Mouse (Mus musculus) limb, embryonic 10.5 days (tissue): ENCODE measurements around the gene AA467197. TPM values are rescaled to one million over a fixed set of nuclear protein-coding genes. Genes with fewer than 3 reads are reported as not detected.

Experiments
- DNase-seq: peaks from one replicate; pipeline ENCODE4 v3.0.0-alpha.2; 2017; ENCODE audit warnings: low spot score
- H3K27ac ChIP-seq: fragments of 300-500 bp; sonication (generic); 2 replicates; pipeline ENCODE4 v1.5.1; 2016; ENCODE audit warnings: mild to moderate bottlenecking
- H3K27me3 ChIP-seq: fragments of 300-500 bp; sonication (generic); 2 replicates; pipeline ENCODE4 v1.6.1; 2016; ENCODE audit warnings: low read depth, mild to moderate bottlenecking; ENCODE audit not compliant: poor library complexity, severe bottlenecking
- H3K36me3 ChIP-seq: fragments of 300-500 bp; sonication (generic); 2 replicates; pipeline ENCODE4 v1.6.1; 2016; ENCODE audit warnings: mild to moderate bottlenecking, moderate library complexity
- H3K4me1 ChIP-seq: fragments of 300-500 bp; sonication (generic); 2 replicates; pipeline ENCODE4 v1.6.1; 2016
- H3K4me3 ChIP-seq: fragments of 300-500 bp; sonication (generic); 2 replicates; pipeline ENCODE4 v1.5.1; 2016; ENCODE audit warnings: mild to moderate bottlenecking, moderate library complexity
- H3K9me3 ChIP-seq: fragments of 300-500 bp; sonication (generic); replicated peaks from 2 replicates; pipeline ENCODE4 v1.6.1; 2016; ENCODE audit warnings: mild to moderate bottlenecking
- WGBS: fragments of 180-500 bp; shearing (Covaris S2); methylation state at CpG from one replicate; pipeline ENCODE4 v1.1.7; 2016; 5-methylcytosine and 5-hydroxymethylcytosine counted together
- polyA plus RNA-seq: library from polyadenylated mRNA; unstranded; fragments of >200 nt; fragmentation: Nextera tagmentation; extraction: Ambion mirVana; gene quantifications from 2 replicates; pipeline ENCODE4 v1.2.1, GENCODE M21; 2016

AA467197 gene
- polyA plus RNA-seq, 1 experiment from 2014 or later = 0.25 TPM

DNA sequence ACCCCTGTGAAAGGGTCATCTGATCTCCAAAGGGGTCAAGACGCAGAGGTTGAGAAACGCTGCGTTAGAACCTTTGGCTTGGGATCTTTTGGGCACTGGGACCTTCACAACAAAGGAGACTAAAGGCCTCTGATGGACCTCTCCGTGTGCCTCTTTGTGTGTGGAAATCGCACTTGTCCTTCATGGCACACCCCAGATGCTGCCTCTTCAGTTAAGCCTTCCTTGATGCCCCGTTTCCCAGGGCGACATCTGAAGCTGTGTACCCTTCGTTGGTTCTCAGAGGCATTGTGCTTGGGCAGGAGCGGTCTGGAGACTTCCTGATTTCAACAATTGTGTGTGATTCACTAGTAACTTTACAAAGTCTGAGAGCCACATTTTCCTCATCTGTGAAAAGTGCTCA lies 20.0 kb downstream of the AA467197 start:
- H3K27me3 ChIP-seq = no peaks in the 10 kb centered on the region
- no peak overlapping the region for H3K27ac ChIP-seq
- WGBS = 88% methylated on average over 9 of the region's 9 CpGs
- no peak overlapping the region for H3K4me3 ChIP-seq
- H3K36me3 ChIP-seq = no peaks in the 10 kb centered on the region
- H3K4me1 ChIP-seq = peaks cover 3% of the 10 kb centered on the region; the same call in 1 of the 2 replicates
- no peak for DNase-seq
- no peaks in the 10 kb centered on the region for H3K9me3 ChIP-seq

DNA sequence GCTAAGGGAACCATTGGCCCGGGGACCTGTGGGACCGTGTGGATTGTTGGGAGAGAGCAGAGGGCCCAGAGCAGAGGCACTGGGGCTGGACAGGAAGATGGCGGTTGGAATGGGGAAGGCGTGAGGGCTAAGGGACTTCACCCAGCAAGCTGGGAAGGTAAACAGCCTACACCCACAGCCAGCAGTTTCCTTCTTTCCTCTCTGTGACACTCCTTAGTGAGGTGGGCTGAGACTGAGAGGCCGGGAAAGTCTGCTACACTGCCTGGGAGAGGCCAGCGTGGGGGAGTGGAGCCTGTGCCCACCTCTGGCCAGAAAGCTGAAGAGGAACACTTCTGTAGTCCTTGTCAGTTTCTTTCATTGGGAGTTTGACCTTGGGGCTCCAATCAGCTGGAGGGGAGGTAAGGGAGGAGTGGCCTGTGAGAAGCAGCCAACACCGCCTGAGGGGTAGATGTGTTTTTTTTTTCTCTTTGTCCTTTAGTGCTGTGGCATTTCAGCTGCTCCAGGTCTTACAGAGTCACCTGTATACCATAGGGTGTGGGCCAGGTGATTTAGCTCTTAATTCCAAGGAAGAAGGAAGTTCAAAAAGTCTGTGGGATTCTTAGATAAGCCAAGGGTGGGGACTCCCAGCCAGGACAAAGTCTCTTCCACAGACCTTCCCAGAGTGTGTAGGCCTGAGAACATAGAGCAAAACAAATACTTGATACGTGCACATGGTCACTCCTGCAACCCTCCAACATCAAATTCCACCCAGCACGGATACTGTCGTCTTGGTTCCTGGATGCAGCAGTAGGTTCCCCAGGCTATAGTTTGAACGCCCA lies 21.1 kb downstream of the AA467197 start:
- WGBS = 91% methylated on average over 11 of the region's 11 CpGs
- Histone ChIP-seq H3K27me3 (no peaks in the 10 kb centered on the region), H3K4me3 (no peak overlapping the region), H3K4me1 (no peaks in the 10 kb centered on the region), H3K27ac (no peak overlapping the region), H3K9me3 (no peaks in the 10 kb centered on the region), H3K36me3 (no peaks in the 10 kb centered on the region)
- DNase-seq = no peak

DNA sequence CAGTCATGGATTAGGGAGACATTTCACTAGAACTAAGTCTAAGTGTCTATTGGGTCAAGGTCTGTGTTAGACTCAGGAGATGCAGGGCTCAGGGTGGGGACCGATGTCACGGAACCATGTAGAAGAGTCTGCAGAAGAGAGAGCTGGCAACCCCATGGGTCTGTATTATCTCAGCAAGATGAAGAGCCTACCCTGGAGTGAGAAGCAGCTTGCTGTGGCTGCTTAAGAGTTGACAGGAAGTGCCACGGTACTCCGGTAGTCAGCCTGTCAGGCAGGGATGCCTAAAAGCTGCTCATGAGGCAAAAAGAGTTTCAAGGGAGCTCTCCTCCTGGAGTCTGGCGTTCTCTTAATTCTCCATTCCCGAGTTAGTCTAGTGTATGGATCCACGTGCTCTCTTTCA lies 23.0 kb downstream of the AA467197 start:
- Histone ChIP-seq H3K4me1 (no peaks in the 10 kb centered on the region), H3K4me3 (no peak overlapping the region)

DNA sequence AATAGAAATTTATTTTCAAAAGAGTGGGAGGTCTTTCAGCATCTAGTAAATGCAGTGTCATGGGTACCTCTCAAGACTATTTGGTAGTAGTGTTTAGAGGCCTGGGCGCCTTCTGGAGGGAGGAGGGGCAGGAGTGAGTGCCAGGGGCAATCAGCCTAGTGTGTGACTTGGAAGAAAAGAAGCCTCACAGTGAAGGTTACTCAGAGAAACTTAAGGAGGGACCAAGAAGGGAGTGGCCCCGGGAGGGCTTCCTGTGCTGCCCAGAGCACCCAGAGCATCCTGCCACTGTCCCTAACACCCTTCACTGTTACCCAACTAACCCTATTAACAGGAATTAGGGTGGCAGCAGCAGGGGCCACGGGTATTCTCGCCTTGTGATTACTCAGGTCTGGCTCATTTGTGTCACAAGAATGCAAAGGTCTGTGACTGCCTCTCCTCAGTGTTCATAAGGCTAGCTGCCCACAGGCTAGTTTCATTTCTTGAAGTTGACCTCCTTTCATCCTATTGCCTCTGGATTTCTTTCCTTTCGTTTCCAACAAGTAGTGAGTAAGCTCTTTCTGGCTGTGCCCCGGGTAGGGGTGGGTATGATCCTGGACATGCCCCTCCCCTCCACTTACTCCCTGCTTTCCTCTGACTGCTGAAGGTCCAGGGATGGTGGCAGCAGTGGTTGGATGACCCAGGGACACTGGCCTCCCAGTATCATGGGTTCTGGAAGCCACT lies 28.6 kb downstream of the AA467197 start:
- H3K27ac ChIP-seq = no peak overlapping the region
- no peak overlapping the region for H3K4me3 ChIP-seq
- 61% methylated on average over 6 of the region's 6 CpGs for WGBS
- H3K9me3 ChIP-seq = no peaks in the 10 kb centered on the region
- no peaks in the 10 kb centered on the region for H3K4me1 ChIP-seq
- no peak for DNase-seq
- no peaks in the 10 kb centered on the region for H3K27me3 ChIP-seq
- no peaks in the 10 kb centered on the region for H3K36me3 ChIP-seq

More for the DNA sequence above, 23.0 kb downstream of the AA467197 start:
- no peak for DNase-seq
- H3K27ac ChIP-seq = no peak overlapping the region
- no peaks in the 10 kb centered on the region for H3K36me3 ChIP-seq
- 90% methylated on average over 7 of the region's 7 CpGs for WGBS
- no peaks in the 10 kb centered on the region for H3K27me3 ChIP-seq
- H3K9me3 ChIP-seq = no peaks in the 10 kb centered on the region

DNA sequence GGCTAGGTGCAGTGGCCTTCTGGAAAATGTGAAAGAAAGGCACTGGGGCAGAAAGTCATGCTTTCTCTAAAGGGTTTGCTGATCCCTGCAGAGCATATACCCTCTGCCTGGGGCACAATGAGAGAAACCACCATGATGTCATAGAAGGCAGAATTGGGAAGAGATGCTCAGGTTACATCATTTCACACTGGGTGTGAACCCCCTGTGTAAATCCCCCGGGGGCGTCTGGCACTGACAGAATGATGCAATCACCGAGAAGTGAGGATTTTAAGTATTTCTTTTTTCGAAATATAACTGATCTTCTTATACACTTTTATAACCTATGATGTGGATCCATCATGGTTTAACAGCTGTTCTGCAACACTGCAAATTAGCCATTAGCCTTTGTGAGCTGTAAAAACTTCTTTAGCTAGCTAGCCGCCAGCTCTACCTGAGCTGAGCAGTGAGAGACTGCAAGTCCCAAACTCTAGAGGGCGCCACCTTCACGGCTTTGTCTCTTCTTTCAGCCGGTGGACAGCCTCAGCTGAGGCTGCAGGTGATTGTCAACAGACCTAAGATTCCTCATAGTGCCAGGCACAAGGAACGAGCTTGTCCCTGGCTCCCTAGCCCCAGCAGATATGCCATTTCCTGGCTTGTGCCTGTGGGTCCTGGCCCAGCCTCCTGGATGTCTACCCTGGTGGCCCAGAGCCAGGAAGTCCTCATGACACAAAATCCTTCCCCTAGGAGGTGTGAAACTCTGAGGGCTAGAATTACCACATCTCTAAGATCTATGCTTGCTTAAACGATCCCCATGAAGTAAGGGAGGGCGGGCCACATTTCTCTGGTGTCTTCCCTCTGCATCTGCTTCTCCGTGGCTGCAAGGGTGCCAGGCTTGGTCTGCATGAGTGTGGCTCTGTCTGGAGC lies 29.4 kb downstream of the AA467197 start:
- H3K36me3 ChIP-seq = no peaks in the 10 kb centered on the region
- H3K4me3 ChIP-seq = no peak overlapping the region
- H3K27ac ChIP-seq = no peak overlapping the region
- WGBS = 42% methylated on average over 12 of the region's 12 CpGs
- peak; percentile 63 for DNase-seq
- no peaks in the 10 kb centered on the region for H3K9me3 ChIP-seq
- no peaks in the 10 kb centered on the region for H3K27me3 ChIP-seq
- no peaks in the 10 kb centered on the region for H3K4me1 ChIP-seq

DNA sequence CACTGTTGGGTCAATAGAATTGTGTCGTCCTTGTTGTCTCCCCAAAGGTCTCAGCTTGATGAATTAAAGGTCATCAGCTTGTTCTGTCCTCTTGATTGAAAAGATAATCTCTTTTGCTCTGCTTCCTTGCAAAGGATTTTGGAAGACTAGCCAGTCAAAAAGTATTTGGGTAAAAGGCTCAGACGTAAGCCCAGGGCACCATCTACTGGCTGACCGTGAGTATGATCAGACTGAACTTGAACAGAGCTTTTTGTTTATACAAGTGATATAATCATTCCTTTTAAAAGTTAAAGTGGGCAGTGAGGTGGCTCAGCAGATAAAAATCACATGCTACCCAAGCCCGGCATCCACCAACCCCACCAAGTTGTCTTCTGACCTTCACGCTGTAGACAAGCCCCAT lies 31.1 kb downstream of the AA467197 start:
- H3K27ac ChIP-seq = no peak overlapping the region
- no peak for DNase-seq
- no peak overlapping the region for H3K4me3 ChIP-seq
- no peaks in the 10 kb centered on the region for H3K9me3 ChIP-seq
- H3K36me3 ChIP-seq = no peaks in the 10 kb centered on the region
- WGBS = 68% methylated on average over 5 of the region's 5 CpGs
- no peaks in the 10 kb centered on the region for H3K27me3 ChIP-seq
- H3K4me1 ChIP-seq = no peaks in the 10 kb centered on the region

DNA sequence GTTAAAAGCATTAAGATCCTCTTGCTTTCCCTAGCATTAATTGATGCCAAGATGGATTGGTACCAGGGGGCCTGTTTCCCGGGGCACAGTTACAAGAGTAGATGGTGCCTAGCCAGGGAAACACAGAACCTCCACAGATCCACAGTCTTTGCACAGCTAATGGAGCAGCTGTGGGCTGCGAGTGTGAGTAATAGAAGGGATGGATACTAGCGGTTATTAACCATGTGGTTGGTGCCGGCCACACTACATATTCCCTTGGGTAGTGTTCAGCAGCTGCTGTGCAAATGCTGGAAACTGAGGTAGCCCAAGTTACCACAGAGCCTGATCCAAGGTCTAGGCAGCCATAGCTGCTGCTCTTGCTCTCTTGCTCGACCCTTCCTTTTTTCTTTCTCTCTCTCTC lies 34.9 kb downstream of the AA467197 start:
- WGBS = 75% methylated on average over 5 of the region's 5 CpGs
- H3K36me3 ChIP-seq = no peaks in the 10 kb centered on the region
- no peaks in the 10 kb centered on the region for H3K27me3 ChIP-seq
- H3K27ac ChIP-seq = no peak overlapping the region
- no peaks in the 10 kb centered on the region for H3K9me3 ChIP-seq
- H3K4me1 ChIP-seq = no peaks in the 10 kb centered on the region
- H3K4me3 ChIP-seq = no peak overlapping the region
- no peak for DNase-seq

DNA sequence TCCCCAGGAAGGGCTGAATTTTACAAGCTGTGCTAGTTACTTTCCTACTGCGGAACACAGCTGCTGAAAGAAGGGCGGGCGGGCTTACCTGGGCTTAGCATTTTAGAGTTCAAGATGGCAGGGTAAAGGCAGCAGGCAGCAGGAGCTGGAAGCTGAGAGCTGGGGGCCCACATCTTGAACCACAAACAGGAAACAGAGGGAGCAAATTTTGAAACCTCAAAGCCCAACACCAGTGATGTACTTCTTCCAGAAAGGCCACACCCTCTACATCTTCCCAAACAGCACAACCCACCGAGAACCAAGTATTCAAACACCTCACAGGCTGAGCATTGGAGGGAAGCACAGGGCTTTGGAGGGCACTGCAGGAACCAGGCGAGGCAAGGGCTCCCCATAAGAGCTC lies 36.1 kb downstream of the AA467197 start:
- Histone ChIP-seq H3K36me3 (no peaks in the 10 kb centered on the region), H3K27me3 (no peaks in the 10 kb centered on the region), H3K4me3 (no peak overlapping the region), H3K9me3 (no peaks in the 10 kb centered on the region), H3K27ac (no peak overlapping the region), H3K4me1 (no peaks in the 10 kb centered on the region)
- no peak for DNase-seq
- WGBS = 78% methylated on average over 5 of the region's 5 CpGs

DNA sequence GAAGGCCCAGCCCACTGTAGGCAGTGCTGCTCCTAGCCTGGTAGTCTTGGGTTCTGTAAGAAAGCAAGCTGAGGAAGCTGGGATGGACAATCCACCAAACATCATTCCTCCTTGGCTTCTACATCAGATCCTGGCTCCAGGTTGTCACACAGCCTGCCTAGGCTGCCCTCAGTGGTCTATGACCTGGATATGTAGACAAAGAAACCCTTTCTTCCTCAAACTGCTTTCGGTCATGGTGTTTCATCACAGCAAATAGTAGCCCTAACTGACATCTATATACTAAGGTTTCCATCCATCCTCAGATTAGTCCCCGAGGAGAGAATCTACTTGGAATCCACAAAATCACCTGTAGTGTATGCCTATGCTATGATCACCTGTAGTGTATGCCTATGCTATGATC lies 38.3 kb downstream of the AA467197 start:
- Histone ChIP-seq H3K36me3 (no peaks in the 10 kb centered on the region), H3K4me1 (no peaks in the 10 kb centered on the region), H3K27ac (no peak overlapping the region), H3K27me3 (no peaks in the 10 kb centered on the region), H3K4me3 (no peak overlapping the region), H3K9me3 (no peaks in the 10 kb centered on the region)
- no peak for DNase-seq
- WGBS = 95% methylated on average over 2 of the region's 2 CpGs

DNA sequence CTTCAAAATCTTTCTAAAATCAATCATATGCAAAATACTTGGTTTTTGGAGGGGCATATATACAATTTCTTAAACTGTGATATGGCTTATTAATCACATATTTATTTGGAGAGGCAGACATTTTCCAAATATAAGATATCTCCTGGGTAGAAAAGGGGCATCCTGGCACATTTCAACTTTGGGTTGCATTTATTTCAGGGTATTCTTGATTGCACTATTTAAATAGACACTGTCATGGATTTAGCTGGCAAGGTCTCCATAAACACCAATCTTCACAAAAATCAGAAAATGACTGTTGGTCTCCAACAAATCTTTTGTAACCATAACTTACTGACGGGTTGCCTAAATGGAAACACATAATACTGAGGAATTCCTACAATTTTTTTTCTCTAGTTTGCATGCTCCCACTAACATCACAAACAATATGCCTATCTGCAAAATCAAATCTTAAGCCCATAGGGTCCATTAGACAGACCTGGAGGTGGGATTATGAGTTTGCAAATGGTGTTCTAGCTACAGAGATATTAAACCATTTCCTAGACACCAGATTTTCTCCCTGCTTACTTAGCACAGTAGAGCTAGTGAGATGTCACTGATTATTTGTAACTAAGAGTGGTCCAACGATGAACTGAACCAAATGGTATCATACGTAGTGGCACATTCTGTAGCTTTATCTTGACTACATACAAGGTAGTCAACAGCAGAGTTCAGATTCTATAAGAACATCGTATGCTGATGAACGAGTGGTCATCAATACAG lies 44.8 kb downstream of the AA467197 start:
- H3K4me3 ChIP-seq = no peak overlapping the region
- no peak overlapping the region for H3K27ac ChIP-seq
- H3K27me3 ChIP-seq = no peaks in the 10 kb centered on the region
- 88% methylated on average over 5 of the region's 5 CpGs for WGBS
- no peaks in the 10 kb centered on the region for H3K36me3 ChIP-seq
- no peak for DNase-seq
- peaks cover 11% of the 10 kb centered on the region for H3K9me3 ChIP-seq
- H3K4me1 ChIP-seq = no peaks in the 10 kb centered on the region

DNA sequence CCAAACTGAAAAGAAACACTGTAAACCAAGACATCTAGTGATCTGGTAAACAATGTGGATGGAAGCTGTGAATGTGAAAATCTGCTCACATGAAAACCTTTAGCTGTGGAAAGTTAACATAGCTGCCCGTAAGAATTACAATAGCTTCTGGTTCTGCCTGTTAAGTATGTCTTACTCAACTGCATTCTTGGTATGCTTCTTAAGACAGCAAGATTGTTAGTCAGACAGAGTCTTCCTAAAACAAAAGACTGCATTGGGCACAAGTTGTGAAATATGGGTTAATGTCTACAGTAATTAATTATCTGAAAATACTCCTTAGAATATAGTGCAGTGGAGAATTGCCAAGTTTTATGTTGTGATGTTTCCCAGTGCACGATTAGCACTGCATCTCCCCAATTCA lies 45.7 kb downstream of the AA467197 start:
- Histone ChIP-seq H3K9me3 (peaks cover 11% of the 10 kb centered on the region), H3K36me3 (no peaks in the 10 kb centered on the region), H3K27ac (no peak overlapping the region), H3K4me3 (no peak overlapping the region), H3K4me1 (no peaks in the 10 kb centered on the region), H3K27me3 (no peaks in the 10 kb centered on the region)
- DNase-seq = no peak
- 90% methylated on average over 2 of the region's 2 CpGs for WGBS

DNA sequence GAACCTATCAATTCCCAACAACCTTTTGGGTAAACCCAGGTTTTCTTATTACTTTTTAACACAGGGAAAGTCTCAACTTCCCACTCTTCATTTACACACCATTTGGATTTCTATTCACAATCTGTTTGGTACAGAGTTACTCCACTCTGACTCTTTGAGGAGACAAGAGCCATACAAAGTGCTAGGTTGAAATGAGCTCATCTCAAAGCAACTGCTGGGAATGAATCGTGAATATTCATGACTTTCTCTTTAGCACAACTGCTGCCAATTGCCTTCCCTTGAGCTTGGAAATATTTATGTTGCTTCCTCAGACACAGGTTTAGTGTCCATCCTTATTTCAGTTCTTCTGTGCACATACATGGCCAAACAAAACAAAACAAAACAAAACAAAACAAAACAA lies 46.9 kb downstream of the AA467197 start:
- Histone ChIP-seq H3K4me3 (no peak overlapping the region), H3K36me3 (no peaks in the 10 kb centered on the region; the same call in 1 of the 2 replicates), H3K27ac (no peak overlapping the region), H3K27me3 (no peaks in the 10 kb centered on the region), H3K9me3 (peaks cover 11% of the 10 kb centered on the region), H3K4me1 (no peaks in the 10 kb centered on the region)
- no peak for DNase-seq
- 91% methylated on average over 1 of the region's 1 CpGs for WGBS
